Mouse (Mus musculus) frontal cortex, postnatal 36 days (tissue): ENCODE data around the gene Mrpl53.

Source experiments
- DNase-seq, 2 experiments: peaks; one replicate each; pipeline ENCODE4 v3.0.0; 2022; ENCODE audit warnings: low spot score in 2 of 2

The Mrpl53 gene

GRCm38 (mm10) chr6:83092416-83093127, 16.3 kb upstream of the Mrpl53 start:
- DNase-seq, result no peak

- no peak for DNase-seq
Observed at GRCm38 (mm10) chr6:83095968-83096367, 12.9 kb upstream of the Mrpl53 start.

DNA sequence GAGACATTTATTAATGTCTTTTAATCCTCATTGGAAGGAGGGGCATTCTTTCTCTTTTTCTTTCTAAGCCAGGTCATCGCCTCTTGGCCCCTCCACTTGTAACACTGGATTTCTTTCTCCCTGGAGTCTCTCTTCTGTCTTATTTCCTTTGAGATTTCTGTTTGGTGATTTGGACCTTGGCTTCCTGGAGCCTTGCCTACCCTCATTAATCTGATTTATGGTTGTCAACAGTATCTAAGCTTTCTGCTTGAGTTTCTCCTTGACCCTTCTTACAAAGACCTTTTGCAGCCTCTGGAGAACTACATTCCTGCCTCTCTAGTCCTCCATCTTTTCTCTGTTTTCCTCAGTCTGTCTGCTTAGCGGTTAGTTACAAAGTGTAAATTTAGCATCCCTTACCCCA, 10.4 kb upstream of the Mrpl53 start:
- DNase-seq, result no peak

GRCm38 (mm10) chr6:83101316-83101687, 7.5 kb upstream of the Mrpl53 start, which contains the start of the genes Ccdc142 and Gm42688:
Ccdc142 (plus strand) TSS chr6:83101601.
Gm42688 (plus strand) TSS chr6:83101617.
- DNase-seq, result peak; percentile 83 to 91

GRCm38 (mm10) chr6:83101688-83102556, 6.9 kb upstream of the Mrpl53 start:
- DNase-seq, result no peak

- no peak for DNase-seq
Observed at GRCm38 (mm10) chr6:83103130-83103650, 5.7 kb upstream of the Mrpl53 start.

- no peak for DNase-seq
Observed at GRCm38 (mm10) chr6:83104158-83104557, 4.7 kb upstream of the Mrpl53 start.

DNA sequence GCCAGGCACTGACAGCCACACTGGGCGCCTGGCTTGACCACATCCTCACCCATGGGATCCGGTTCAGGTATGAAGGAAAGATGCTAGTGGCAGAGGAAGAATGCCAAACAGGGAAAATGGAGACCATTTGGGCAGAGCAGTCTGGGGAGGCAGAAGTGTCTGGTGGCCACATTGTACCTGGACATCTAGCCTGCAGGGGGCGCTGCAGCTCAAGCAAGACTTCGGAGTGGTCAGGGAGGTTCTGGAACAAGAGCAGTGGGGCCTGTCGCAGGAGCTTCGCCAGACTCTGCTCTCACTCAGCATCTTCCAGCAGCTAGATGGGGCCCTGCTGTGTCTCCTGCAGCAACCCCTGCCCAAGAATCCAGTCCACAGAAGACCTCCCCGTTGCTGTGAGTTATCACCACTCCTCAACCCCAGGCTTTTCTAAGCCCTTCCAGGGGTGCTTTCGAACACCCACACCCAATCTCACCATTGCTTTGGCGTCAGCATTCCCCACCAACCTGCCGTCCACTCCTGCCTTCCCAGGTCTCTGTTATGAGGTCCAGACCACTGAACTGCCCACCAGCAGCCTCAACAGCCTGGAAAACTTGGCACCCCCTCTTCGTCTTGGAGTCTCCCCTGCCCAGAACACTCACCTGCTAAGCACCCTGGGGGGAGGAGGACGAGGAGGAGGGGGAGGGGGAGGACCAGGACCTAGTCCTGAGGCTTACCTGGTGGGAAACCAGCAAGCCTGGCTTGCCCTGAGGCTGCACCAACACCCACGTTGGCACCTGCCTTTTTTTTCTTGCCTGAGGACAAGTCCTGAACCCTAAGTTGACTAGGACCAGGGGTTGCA, 1.1 kb upstream of the Mrpl53 start:
- peak; percentile 69 to 73 for DNase-seq

GRCm38 (mm10) chr6:83111510-83112136, 2.8 kb downstream of the Mrpl53 start:
- no peak for DNase-seq

- DNase-seq, result peak; percentile 91
Observed at GRCm38 (mm10) chr6:83115011-83115671, 6.3 kb downstream of the Mrpl53 start, which contains the start of gene Mogs. Mogs (plus strand) TSS chr6:83115496.

DNA sequence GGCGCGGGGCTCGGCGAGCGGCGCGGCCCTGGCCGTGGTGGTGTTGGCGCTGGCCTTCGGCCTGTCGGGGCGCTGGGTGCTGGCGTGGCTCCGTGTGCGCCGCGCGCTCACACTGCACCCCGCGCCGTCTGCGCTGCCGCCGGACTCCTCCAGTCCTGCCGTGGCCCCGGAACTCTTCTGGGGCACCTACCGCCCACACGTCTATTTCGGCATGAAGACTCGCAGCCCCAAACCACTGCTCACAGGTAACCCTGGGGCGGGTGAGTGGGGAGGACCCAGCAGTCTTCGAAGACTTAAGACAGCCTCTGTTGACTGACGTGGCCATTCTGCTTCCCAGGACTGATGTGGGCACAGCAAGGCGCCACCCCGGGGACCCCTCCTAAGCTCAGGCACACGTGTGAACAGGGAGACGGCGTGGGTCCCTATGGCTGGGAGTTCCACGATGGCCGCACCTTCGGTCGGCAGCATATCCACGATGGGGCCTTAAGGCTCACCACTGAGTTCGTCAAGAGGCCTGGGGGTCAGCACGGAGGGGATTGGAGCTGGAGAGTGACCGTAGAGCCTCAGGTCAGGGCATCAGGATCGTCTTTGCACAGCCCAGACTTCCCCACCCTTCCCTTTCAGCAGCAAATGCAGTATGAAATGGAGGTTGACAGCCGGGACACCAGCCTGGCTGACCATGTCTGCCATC, 7.0 kb downstream of the Mrpl53 start:
- DNase-seq, result no peak

DNA sequence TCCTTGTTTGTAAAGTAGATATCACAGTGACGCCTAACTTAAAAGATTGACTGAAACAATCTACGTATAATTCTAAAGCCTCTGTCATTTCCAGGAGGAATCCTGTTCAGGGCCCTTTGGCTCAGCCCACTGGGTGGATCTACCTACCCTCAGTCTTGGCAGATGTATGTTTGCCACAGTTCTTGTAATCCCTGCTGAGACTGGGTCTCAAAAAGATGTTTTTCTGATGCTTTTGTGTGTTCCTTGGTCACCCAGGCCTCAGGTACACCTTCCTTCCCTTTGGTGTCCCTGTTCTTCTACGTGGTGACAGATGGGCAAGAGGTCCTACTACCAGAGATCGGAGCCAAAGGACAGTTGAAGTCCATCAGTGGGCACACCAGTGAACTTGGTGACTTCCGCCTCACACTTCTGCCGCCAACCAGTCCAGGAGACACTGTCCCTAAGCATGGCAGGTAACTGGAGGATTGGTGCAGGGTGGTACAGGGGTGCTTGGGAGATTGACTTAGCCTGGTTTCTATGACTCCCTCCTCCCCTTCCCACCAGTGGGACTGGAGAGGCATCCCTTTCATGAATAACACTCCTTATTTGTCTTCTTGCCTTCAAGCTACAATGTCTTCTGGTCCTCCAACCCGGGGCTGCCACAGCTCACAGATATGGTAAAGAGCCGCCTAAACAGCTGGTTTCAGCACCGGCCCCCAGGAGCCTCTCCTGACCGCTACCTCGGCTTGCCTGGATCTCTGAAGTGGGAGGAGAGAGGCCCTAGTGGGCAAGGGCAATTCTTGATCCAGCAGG, 7.7 kb downstream of the Mrpl53 start:
- no peak for DNase-seq

GRCm38 (mm10) chr6:83117165-83117438, 8.3 kb downstream of the Mrpl53 start:
- no peak for DNase-seq

- DNase-seq, result no peak
Observed at GRCm38 (mm10) chr6:83117616-83118015, 8.8 kb downstream of the Mrpl53 start.

- DNase-seq, result no peak
Observed at GRCm38 (mm10) chr6:83118369-83118768, 9.5 kb downstream of the Mrpl53 start.

DNA sequence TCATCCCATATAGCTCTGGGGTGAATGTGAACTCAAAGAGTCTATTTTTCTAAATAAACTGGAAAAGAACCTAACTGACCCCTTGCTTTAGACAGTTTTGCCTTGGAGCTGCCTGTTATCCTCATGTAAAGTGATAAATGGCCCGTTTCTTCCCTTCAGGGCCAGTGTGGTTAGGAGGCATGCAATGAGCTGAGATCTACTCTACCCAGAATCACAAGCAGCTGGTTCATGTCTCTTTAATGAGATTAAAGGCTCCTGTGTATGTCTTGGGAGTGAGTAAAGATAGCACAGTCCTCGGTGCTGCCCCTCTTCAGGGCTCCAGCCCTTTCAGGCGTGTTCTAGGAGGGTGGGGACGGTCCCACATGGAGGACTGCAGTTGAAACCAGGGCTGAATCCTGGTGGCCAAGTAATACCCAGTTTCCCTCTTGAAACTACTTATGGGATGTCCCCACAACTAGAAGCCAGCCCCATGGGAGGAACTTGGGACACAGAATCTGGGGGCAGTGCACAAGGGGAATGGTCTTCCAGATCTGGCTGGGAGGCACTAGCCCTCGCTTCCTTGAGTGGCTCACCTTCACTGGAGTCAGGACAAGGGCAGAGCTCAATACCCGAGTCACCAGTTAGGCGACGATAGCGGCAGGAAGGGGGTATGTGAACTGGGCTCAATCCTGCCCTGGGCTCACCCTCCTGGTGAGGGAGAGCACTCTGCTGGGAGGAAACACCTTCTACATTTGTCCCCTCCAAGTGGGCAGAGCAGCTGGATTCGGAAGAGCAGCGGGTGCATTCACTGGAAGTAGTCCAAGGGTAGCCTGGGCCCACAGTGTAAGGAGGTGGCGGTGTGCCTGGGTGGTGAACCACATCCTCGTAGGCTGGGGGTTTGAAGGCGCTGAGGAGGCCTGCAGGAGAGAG, 10.2 kb downstream of the Mrpl53 start:
- no peak for DNase-seq

GRCm38 (mm10) chr6:83119734-83120051, 10.9 kb downstream of the Mrpl53 start:
- no peak for DNase-seq
